Mouse (Mus musculus): ENCODE data around the gene Cntrob.

The Cntrob gene

DNA sequence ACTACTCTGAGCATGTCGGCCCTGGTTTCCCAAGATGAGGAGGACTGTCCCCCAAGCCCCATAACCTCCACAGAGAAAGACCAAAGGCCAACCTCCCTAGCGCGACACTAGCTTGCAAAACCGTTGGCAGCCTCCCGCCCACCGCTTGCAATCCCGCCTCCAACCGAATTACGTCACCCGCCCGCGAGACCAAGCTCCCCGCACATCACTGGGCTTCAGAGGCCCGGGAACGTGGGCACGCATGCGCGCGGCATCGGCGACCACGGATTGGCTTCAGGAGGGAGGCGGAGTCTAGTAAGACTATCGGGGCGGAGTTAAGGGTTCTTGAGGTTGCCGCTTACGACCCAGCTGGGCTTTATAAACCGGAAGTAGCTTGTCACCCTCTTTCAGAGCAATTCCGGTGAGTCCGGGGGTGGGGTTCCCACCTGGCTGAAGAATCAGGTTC lies at the start of gene Cntrob, which contains the start of gene Trappc1:
TSS of gene Cntrob (minus strand) at position 109 of the 445 bp plus-strand sequence.
TSS of gene Trappc1 (plus strand) at position 314 of the 445 bp plus-strand sequence.
- POLR2A ChIA-PET: interaction anchor here (0.6 to 6.6 kb wide), 125 partner anchors 8 to 745 kb away, joined by 3 to 56 read pairs (median 4); partner anchors contain the start of genes Cyb5d1 (in 2 of the 4), Naa38 (in 2 of the 4), Trp53 (in 2 of the 4) and Wrap53 (in 2 of the 4)
- CTCF ChIA-PET: interaction anchor here in 3 of 4 experiments (0.6 to 1.5 kb wide), 13 partner anchors 8 to 1415 kb away, joined by 3 to 5 read pairs (median 3); no protein-coding TSS in a partner anchor

DNA sequence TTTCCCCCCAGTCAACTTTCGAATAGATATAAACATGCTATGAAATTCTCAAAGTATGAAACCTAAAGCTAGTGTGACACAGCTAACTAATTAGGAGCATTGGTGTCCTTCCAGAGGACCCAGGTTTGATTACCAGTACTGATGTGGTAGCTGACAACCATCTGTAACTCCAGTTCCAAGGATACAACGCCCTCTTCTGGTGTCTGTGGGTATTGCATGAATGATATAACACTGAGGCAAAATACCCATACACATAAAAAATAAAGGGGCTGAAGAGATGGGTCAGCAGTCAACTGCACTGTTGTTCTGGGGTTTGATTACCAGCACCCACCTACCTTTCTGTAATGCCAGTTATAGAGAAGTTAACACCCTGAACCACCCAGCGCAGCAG lies 49.2 kb upstream of the Cntrob start:
- ChIA-PET CTCF (interaction anchor here in 3 of 4 experiments (0.5 to 2.2 kb wide), 12 partner anchors 9 to 668 kb away, joined by 3 to 8 read pairs (median 4); partner anchors contain the start of genes Cyb5d1 (in 1 of the 3) and Naa38 (in 1 of the 3)), POLR2A (interaction anchor here in 2 of 4 experiments (0.7 to 1.8 kb wide), 12 partner anchors 8 to 116 kb away, joined by 3 to 6 read pairs (median 3); partner anchors contain the start of genes Cntrob (in 2 of the 2), Trappc1 (in 2 of the 2), Cyb5d1 (in 1 of the 2) and Kcnab3 (in 1 of the 2))

GRCm38 (mm10) chr11:69372056-69372779 lies 48.6 kb upstream of the Cntrob start:
- ChIA-PET POLR2A (interaction anchor here in 2 of 4 experiments (0.7 to 1.8 kb wide), 13 partner anchors 9 to 115 kb away, joined by 3 to 6 read pairs (median 3); partner anchors contain the start of genes Cntrob (in 2 of the 2), Trappc1 (in 2 of the 2), Cyb5d1 (in 1 of the 2) and Kcnab3 (in 1 of the 2)), CTCF (interaction anchor here in 3 of 4 experiments (0.5 to 2.2 kb wide), 14 partner anchors 8 to 667 kb away, joined by 3 to 8 read pairs (median 4); no protein-coding TSS in a partner anchor)

GRCm38 (mm10) chr11:69371601-69372000 lies 48.0 kb upstream of the Cntrob start:
- CTCF ChIA-PET: interaction anchor here in 2 of 4 experiments (0.6 to 2.2 kb wide), 8 partner anchors 8 to 130 kb away, joined by 3 to 6 read pairs (median 5); no protein-coding TSS in a partner anchor
- POLR2A ChIA-PET: interaction anchor here in 1 of 4 experiments (0.7 to 1.5 kb wide), 3 partner anchors 9 to 114 kb away, joined by 3 to 5 read pairs (median 4); no protein-coding TSS in a partner anchor

DNA sequence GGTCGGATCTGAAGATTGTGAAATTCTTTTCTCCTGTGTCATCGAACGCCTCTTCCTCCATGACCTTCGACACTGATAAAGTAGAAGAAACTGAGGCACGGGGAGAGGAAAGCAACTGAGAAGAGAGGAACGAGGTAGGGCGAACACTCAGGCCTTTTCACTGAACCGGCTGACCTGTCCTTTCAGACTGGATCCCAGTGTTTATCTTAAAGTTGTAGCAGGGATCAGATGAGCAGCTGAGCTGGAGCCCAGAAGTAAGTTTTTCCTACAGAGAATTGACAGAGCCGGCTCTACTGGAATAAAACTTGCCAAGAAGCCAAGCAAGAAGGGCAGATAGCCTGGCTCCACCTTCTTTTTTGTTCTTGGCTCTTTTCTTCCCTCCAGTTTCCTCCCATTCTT lies 47.2 kb upstream of the Cntrob start:
- POLR2A ChIA-PET: interaction anchor here in 1 of 4 experiments (1.0 to 1.1 kb wide), 2 partner anchors 30 to 45 kb away, joined by 3 to 6 read pairs; partner anchors contain the start of gene Kcnab3
- CTCF ChIA-PET: interaction anchor here in 1 of 4 experiments (0.7 kb wide), 1 partner anchor 96 kb away, joined by 9 read pairs; no protein-coding TSS in a partner anchor

DNA sequence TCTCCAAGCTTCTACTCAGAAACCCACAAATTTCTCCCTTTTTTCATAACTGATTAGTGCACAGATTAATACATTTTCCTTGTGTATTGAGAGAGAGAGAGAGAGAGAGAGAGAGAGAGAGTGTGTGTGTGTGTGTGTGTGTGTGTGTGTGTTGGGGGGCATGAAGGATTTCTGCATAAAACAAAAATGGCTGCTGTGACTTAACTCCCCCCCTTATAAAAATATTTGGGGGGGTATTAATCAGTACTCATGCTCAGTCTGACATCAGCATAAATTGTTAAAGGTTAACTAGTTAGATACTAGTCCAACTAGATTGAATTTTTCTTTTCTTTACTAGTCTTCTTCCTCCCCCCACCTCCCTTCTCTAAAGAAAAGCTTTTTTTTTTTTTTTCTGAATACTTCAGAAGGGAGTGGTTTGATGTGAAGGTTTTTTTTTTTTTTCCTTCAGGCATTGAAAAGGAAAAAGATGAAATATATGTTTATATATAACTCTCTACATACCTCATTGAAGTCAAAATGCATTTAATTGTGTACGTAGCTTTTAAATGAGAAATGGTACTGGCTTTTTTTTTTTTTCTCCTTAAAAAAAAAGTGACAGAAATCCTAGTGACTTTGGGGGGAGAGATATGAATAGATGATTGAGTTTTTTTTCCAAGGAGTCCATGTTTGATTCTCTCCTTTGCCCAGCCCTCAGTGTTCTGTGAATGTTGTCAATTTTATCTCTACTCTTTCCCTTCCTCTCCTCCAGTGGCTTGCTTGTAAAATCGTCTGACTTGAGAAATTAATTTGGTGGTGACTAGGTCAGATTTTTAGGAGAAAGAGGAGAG lies 46.6 kb upstream of the Cntrob start:
- ChIA-PET POLR2A (interaction anchor here (0.5 to 1.2 kb wide), 13 partner anchors 10 to 679 kb away, joined by 3 to 6 read pairs (median 3); partner anchors contain the start of genes Cntrob (in 1 of the 4), Cyb5d1 (in 1 of the 4), Kcnab3 (in 1 of the 4) and Trappc1 (in 1 of the 4)), CTCF (interaction anchor here in 3 of 4 experiments (0.6 to 0.7 kb wide), 4 partner anchors 71 to 384 kb away, joined by 3 to 12 read pairs (median 6); no protein-coding TSS in a partner anchor)

DNA sequence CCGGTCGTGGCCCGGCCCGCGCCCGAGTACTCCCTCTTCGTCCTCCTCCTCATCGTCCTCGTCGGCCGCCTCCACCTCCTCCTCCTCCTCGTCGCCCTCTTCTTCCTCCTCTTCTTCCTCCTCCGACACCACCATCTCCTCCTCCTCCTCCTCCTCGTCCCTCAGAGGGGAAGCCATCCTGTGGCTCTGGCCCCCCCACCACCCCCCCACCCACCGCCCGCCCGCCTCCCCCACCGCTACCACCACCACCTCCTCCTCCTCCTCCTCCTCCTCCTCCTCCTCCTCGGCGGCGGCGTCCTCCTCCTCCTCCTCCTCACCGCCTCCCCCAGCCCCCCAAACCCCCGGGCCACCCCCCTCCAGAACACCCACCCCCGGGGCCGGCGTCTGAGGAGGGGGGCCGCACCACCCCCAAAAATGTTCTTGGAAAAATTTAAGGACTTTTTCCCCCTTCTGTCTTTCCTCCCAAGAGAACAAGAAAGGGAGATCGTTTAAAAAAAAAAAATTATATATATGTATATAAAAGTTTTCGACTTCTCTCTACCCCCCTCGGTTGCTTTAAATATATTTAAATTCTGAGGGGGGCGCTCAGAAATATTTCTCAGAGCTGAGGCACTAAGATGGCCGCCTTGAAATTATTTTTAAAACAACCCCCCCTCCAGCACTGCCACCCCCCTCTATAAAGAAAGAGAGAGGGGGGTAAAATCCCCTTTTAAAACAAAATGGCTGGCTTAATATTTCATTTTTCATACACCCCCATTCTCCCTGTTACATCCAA lies 45.8 kb upstream of the Cntrob start, which contains the start of gene Chd3:
TSS of gene Chd3 (minus strand) at position 192 of the 775 bp plus-strand sequence.
- ChIA-PET CTCF (interaction anchor here (0.6 to 0.7 kb wide), 6 partner anchors 206 to 945 kb away, joined by 3 to 4 read pairs (median 3); no protein-coding TSS in a partner anchor), POLR2A (interaction anchor here (0.5 to 3.5 kb wide), 18 partner anchors 9 to 469 kb away, joined by 3 to 28 read pairs (median 3); partner anchors contain the start of genes Cntrob (in 2 of the 4), Kcnab3 (in 2 of the 4), Trappc1 (in 2 of the 4) and Cyb5d1 (in 1 of the 4))

- POLR2A ChIA-PET: interaction anchor here (0.6 to 3.5 kb wide), 17 partner anchors 11 to 470 kb away, joined by 3 to 28 read pairs (median 3); partner anchors contain the start of genes Cntrob (in 3 of the 4), Trappc1 (in 3 of the 4), Cyb5d1 (in 1 of the 4) and Kcnab3 (in 1 of the 4)
- CTCF ChIA-PET: interaction anchor here in 3 of 4 experiments (0.6 to 0.7 kb wide), 7 partner anchors 64 to 946 kb away, joined by 3 to 6 read pairs (median 3); no protein-coding TSS in a partner anchor
Observed at GRCm38 (mm10) chr11:69368356-69369214, 45.0 kb upstream of the Cntrob start.

GRCm38 (mm10) chr11:69367616-69368355 lies 44.2 kb upstream of the Cntrob start:
- POLR2A ChIA-PET: interaction anchor here in 3 of 4 experiments (0.6 to 3.5 kb wide), 14 partner anchors 10 to 266 kb away, joined by 3 to 28 read pairs (median 4); partner anchors contain the start of genes Cntrob (in 2 of the 3), Kcnab3 (in 2 of the 3) and Trappc1 (in 2 of the 3)
- CTCF ChIA-PET: interaction anchor here in 3 of 4 experiments (0.5 to 0.7 kb wide), 5 partner anchors 65 to 102 kb away, joined by 3 to 6 read pairs (median 3); no protein-coding TSS in a partner anchor

GRCm38 (mm10) chr11:69366855-69367615 lies 43.5 kb upstream of the Cntrob start:
- ChIA-PET POLR2A (interaction anchor here in 2 of 4 experiments (0.6 to 3.5 kb wide), 14 partner anchors 9 to 215 kb away, joined by 3 to 28 read pairs (median 4); partner anchors contain the start of genes Cntrob (in 2 of the 2), Kcnab3 (in 2 of the 2) and Trappc1 (in 2 of the 2)), CTCF (interaction anchor here in 1 of 4 experiments (0.5 to 0.7 kb wide), 3 partner anchors 71 to 362 kb away, joined by 3 to 4 read pairs (median 4); no protein-coding TSS in a partner anchor)

- POLR2A ChIA-PET: interaction anchor here in 2 of 4 experiments (0.6 to 3.5 kb wide), 10 partner anchors 9 to 216 kb away, joined by 3 to 28 read pairs (median 4); partner anchors contain the start of genes Kcnab3 (in 2 of the 2), Cntrob (in 1 of the 2) and Trappc1 (in 1 of the 2)
Observed at GRCm38 (mm10) chr11:69366157-69366854, 42.7 kb upstream of the Cntrob start.

DNA sequence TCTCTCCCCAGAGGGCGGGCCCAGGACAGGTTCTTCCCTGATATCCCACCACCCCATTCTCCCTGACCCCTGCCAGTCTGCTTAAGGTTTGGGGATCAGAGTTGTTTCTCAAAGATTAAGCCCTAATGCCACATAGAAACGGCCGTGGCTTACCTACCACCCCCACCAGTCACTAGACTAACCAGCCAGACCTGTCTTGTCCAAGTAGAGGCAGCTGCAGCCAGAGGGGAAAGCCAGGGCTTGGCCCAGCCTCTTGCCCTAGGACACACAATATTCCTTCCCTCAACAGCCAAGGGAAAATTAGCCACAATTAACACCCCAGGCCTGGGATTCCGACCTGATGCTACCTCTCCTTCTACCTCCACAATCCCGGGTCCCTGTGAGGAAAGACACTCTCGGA lies 42.1 kb upstream of the Cntrob start:
- CTCF ChIA-PET: interaction anchor here in 2 of 4 experiments (0.7 to 1.3 kb wide), 2 partner anchors 96 to 109 kb away, joined by 3 to 4 read pairs; no protein-coding TSS in a partner anchor
- POLR2A ChIA-PET: interaction anchor here in 2 of 4 experiments (1.2 to 2.2 kb wide), 3 partner anchors 16 to 54 kb away, joined by 3 to 5 read pairs (median 4); no protein-coding TSS in a partner anchor

More at GRCm38 (mm10) chr11:69366157-69366854, 42.7 kb upstream of the Cntrob start:
- CTCF ChIA-PET: interaction anchor here in 1 of 4 experiments (0.6 to 0.7 kb wide), 3 partner anchors 104 to 363 kb away, joined by 4 read pairs; no protein-coding TSS in a partner anchor

GRCm38 (mm10) chr11:69364910-69365309 lies 41.3 kb upstream of the Cntrob start:
- ChIA-PET CTCF (interaction anchor here in 2 of 4 experiments (0.5 to 1.3 kb wide), 2 partner anchors 96 to 187 kb away, joined by 3 read pairs; no protein-coding TSS in a partner anchor), POLR2A (interaction anchor here in 2 of 4 experiments (1.2 to 2.2 kb wide), 3 partner anchors 15 to 18 kb away, joined by 3 to 5 read pairs (median 3); no protein-coding TSS in a partner anchor)

All from embryonic stem cell, embryonic (primary cell).